Mouse (Mus musculus) gastrocnemius, postnatal 36 days (tissue): ENCODE measurements around the gene Hat1. TPM values are rescaled to one million over a fixed set of nuclear protein-coding genes. Genes with fewer than 3 reads are reported as not detected.

ENCODE experiments used
- DNase-seq, 2 experiments: peaks; one replicate each; pipeline ENCODE4 v3.0.0; 2022
- intact Hi-C: fragments of 180-260 bp; cut with DNase I; formaldehyde crosslinking; loops from one replicate; pipeline ENCODE4 v1.15.1; 2025
- total RNA-seq, 2 experiments: library from RNA; stranded (reverse); gene quantifications; 2 replicates each; pipeline ENCODE4 v1.2.3; 2021

Hat1 gene
- total RNA-seq, 2 experiments from 2014 or later = 16.0 to 17.0 TPM

GRCm38 (mm10) chr2:71374275-71375155, 14.2 kb upstream of the Hat1 start:
- intact Hi-C loops = no loop called here
- no peak for DNase-seq

- no peak for DNase-seq
- intact Hi-C loops = no loop called here
These were observed 12.3 kb upstream of the Hat1 start for GRCm38 (mm10) chr2:71376433-71376906.

DNA sequence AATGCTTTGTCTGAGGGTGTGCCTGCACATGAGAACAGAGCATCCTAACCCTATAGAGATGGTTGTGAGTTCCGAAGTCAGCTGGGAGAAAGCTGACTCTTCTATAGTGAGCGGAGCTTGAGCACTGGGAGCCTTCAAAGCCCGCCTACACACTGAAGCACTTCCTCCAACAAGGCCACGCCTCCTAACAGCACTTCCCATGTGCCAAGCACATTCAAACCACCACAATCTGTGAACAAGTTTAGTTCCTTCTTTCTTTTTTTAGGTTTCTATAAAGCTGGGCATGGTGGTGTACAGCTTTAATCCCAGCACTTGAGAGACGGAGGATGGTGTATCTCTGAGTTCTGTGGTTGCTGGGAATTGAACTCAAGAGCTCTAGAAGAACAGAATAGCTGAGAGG, 11.3 kb upstream of the Hat1 start:
- no peak for DNase-seq
- intact Hi-C loops = no loop called here

GRCm38 (mm10) chr2:71381962-71382361, 6.8 kb upstream of the Hat1 start:
- intact Hi-C loops = no loop called here

GRCm38 (mm10) chr2:71383890-71384289, 4.9 kb upstream of the Hat1 start:
- intact Hi-C loops = no loop called here
- no peak for DNase-seq

More at GRCm38 (mm10) chr2:71381962-71382361, 6.8 kb upstream of the Hat1 start:
- DNase-seq = no peak

DNA sequence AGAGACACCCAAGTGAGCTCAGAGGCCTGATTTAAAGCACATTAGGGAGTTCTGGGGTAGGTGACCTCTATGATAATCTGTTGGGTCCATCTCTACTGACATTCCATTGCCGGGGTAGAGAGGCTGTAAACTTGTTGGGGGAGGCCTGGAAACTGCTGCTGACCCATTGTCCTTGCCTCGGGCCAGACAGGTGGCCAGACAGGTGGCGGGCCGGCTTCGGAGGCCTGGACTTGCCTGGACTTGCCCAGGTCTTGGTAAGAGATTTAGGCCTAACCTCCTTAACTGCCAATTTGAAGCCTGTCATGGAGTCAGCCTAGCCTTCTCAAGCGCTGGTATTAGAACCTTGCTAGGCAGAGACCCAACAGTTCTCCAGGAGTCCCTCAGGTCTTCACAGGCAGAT, 992 bp upstream of the Hat1 start:
- intact Hi-C loops = no loop called here
- no peak for DNase-seq

- intact Hi-C loops = no loop called here
- DNase-seq = no peak
These were observed 1.1 kb downstream of the Hat1 start for GRCm38 (mm10) chr2:71389864-71390263.

DNA sequence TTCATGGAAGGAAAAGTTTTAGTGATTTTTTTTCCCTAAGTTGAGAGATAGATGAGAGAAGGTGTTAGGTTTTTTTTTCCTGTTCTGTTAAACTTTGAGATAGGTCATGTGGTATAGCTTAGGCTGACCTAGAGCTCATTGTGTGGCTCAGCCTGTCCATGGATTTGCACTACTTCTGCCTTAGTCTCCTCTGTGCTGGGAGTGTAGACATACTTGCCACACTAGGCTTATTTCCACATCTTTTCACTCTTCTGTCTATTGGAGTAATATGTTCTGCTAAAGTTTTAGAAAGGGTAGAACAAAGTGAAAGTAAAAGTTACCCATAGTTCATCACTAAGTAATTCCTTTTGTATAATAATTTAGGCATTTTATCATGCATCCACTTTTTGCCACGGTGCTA, 16.9 kb downstream of the Hat1 start:
- intact Hi-C loops = no loop called here
- DNase-seq = no peak

DNA sequence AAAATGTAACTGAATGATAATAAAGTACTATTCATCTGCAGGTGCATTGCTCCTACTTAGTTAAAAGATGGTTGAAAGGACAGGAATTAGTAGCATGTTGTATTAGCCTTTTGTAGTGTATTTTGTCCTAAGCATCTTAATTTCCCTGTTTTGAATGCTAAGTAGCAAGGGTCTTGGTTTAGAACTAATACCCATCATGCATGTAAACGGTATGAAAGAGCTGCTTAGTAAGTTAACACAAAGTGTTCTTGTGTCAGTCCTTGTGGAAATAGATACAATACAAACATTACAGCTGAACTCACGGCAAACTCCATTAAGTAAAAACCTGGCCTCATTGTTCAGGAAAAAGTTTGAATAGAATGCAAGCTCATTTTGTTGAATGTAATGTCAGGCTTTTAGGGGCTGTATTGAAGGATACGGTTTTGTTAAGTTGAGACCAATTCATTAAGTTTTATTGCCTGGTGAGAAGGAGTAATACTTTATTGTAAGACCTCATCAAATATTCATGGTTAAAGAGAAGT, 30.1 kb downstream of the Hat1 start:
- intact Hi-C loops = no loop called here

DNA sequence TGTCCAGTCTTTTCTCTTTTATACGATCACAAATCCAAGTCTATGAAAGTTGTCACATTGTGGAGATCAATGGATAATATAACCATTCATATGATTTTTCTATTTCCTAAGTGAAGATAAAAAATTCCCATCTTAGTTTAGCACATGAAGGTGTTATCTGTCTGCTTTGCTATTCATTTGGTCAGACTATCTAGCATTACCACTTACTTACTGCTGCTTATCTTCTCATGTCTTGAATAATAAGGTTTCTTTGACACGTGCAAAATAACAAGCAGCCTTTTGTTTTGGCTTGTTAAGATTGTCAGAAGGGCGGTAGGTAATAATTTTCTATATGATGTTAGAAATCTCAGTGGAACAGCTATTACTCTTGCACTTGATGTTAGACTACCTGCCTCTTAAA, 30.6 kb downstream of the Hat1 start:
- no peak for DNase-seq
- intact Hi-C loops = no loop called here

More for the DNA sequence above, 30.1 kb downstream of the Hat1 start:
- no peak for DNase-seq

GRCm38 (mm10) chr2:71420895-71421425, 32.2 kb downstream of the Hat1 start:
- intact Hi-C loops = no loop called here
- no peak for DNase-seq

DNA sequence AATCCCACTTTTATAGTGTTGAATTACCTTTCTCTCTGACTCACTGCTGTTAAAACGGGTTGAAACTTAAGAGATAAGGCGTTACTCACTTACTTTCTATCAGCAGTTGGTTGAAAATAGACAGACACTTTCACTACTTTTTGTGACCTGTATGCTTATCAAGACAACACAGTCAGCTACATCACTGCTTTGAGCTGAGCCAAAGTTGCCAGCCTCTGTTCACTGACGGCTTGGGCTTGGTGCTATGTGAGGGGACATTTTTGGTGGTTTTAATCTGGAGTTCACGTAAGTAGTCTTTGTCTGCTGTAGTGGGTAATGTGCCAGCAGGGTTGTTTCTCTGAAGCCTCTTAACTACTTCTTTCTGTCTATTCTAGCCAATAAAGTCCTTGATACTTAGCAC, 35.8 kb downstream of the Hat1 start:
- no peak for DNase-seq
- intact Hi-C loops = no loop called here

DNA sequence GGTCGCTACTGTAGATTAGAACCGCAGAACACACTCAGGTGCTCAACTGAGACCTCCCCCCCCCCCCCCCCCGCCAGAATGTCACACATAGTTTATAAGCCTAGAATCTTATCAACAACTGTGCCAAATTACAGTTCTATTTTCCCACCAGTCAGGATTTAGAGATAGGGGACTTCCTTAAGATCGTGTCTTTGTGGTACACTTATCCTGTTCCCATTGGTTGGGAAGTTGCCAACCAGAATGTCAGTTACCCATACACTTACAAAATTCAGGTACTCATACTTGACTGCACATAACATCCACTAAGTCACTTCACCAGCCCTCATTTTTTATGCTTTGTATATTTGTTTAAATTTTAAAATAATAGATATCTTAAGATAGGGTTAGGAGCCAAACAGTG, 46.7 kb downstream of the Hat1 start:
- intact Hi-C loops = no loop called here
- DNase-seq = no peak

DNA sequence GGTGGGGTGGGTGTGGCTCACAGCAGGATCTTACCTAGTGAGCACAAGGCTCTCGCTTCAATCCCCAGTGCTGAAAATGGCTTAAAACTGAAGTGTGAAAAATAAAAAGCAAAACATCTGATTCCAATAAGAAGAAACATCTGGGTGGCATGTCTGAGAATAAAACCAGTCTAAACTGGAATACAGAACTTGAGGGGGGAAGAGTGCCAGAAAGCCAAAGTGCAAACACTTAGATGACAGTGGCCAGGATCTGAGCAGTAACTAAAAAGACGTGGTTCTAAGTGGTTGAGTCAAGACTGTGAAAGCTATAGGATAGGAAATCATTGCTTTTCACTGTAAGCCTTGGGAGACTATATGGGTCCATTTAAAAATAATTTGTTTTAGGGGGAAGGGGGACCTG, 54.6 kb downstream of the Hat1 start:
- no peak for DNase-seq
- intact Hi-C loops = no loop called here

DNA sequence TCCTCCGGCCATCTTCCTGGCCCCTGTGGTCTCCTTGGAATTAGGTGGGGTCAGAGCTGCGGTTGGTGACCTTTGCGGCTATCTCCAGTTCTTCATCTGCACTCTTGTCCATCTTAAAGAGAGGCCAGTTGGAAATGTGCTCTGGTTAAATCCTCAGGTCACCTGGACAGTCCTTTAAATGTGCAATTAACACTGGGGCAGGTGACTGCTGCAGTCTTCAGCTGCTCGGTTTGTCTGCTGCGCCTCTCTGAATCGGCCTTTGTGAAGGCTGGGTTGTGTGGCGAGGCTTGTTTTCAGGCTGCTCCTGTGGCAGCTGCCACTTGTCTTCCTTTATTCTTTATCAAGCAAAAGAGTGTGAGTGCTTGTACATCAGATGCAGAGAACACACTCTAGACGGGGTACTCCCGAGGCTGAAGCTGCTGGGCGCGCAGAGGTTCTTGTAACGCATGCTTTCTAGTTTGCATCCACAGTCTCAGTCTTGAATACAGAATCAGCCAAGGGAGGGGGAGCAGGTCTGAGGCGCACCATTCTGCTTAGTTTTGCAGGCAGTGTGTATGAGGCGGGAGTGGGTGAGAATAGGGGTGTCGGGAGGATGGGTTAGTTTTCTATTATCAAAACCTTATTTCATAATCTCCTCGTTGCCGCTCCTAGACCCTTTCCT, 56.9 kb downstream of the Hat1 start:
- intact Hi-C loops = no loop called here
- no peak for DNase-seq

- DNase-seq = no peak
- intact Hi-C loops = no loop called here
These were observed 60.8 kb downstream of the Hat1 start for GRCm38 (mm10) chr2:71449604-71450003.

GRCm38 (mm10) chr2:71451761-71452160, 63.0 kb downstream of the Hat1 start:
- no peak for DNase-seq
- intact Hi-C loops = no loop called here

DNA sequence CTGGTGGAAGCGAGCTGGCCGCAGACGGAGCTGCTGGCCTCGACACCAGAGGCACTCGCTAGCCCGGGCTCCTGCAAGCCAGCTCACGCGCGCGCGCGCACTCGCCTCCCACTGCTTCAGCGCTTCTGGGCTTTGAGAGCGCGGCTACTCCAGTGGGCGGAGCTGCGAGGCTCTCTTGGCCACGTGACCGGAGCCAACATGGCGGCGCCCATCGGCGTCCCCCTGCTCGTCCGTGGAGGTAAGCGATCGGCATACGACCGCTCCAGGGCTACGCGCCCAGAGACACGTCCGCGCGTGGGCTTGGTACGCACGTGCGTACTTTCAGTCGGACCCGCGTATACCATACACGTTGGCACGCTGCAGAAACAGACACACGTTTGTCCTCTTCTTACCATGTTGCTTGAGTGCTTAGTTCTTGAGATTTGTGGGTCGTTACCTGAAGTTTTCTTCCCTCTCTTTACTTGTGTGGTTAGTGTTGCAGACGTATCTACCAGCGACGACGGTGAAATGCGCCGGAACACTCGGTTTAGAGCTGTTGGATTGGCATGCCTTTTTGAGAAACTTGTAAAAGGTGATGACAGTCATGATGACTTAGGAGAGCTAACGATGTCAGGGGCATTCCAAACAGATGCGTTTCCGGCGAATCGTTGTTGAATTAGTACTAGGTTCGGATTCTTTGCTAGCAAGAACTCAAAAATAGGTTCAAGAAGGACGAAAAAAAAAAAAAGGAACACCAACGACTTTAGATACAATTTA, 64.6 kb downstream of the Hat1 start, which contains the start of gene Metap1d:
TSS of gene Metap1d (plus strand) at position 116 of the 756 bp plus-strand sequence.
- intact Hi-C loops = no loop called here
- DNase-seq = peak; percentile 89 to 90

GRCm38 (mm10) chr2:71453917-71454260, 65.1 kb downstream of the Hat1 start:
- intact Hi-C loops = no loop called here
- no peak for DNase-seq

- intact Hi-C loops = no loop called here
- DNase-seq = no peak
These were observed 69.9 kb downstream of the Hat1 start for GRCm38 (mm10) chr2:71458624-71459023.

DNA sequence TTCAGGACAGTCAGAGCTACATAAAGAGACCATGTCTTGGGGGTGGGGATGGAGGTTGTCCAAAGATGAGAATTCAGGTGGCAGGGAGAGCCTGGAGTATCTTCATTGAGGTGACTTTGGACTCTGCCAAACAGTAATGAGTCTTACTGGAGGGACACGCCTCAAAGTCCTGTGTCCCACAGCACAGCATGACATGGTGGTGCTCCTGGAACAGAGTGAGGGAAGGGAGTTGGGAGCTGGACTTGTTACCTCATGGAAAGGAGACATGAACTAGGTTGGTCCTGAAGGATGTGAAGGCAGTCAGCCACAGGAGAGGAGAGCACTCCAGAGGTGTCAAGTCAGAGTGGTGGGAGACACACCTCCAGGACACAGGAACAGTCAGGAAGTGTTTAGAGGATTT, 70.9 kb downstream of the Hat1 start:
- intact Hi-C loops = no loop called here
- DNase-seq = no peak
